Mouse (Mus musculus) left cerebral cortex, postnatal 36 days (tissue): Measurements from ENCODE around the gene Washc2. TPM values are rescaled to one million over a fixed set of nuclear protein-coding genes. Genes with fewer than 3 reads are reported as not detected.
A peak's percentile ranks its signal among the peaks of the same experiment; 100 is the strongest.
"Not testable (repeated sequence)": the region's sequence is repeated elsewhere in the genome, so short reads cannot be mapped to it uniquely, and the experiment has no call there.

ENCODE experiments used
- DNase-seq, 2 experiments: peaks; one replicate each; pipeline ENCODE4 v3.0.0; 2021 to 2022; ENCODE audit warnings: low spot score in 2 of 2, mixed read lengths in 1 of 2
- intact Hi-C: fragments of 180-260 bp; cut with DNase I; formaldehyde crosslinking; loops from one replicate; pipeline ENCODE4 v1.15.1; 2025
- total RNA-seq, 2 experiments: library from RNA; stranded (reverse); gene quantifications; 2 replicates each; pipeline ENCODE4 v1.2.3; 2021

Gene Washc2
- 100 to 1,000 TPM in 1 of 2 experiments, 10 to 100 TPM in 1; 92.1 to 106 TPM for total RNA-seq

DNA sequence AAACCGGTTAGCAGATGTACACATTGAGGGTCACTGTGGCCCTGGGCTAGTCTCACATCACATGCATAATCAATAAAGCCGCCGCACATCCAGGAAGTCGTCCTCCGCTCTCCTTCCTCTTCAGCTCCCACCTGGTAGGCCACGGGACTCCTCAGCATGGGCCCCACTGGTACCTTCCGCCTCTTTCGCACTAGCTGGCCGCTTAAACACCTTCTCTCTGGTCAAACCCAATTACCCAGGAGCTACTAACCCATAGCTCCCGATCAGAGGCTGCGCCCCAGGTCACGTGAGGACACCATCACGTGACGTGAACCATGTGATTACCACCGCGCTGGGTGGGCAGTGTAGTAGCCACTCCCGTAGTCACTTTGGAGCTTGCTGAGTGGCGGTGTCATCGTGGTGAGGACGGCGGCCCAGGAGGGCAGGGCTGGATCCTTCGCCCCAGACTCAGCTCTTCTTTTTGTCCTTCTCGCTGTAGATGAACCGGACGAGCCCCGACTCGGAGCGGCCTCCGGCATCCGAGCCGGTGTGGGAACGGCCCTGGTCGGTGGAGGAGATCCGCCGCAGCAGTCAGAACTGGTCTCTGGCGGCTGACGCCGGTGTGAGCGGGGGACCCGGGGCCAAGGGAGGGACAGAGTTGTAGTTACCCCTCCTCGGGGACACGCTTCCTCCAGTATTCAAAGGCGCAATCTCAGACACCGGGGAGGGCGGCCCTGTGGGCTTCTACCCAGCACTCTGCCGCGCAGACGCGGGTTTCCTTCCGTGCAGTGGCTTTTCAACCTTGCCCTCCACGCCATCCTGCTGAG is at the start of gene Washc2:
Washc2 (plus strand) TSS at position 310 of the 806 bp plus-strand sequence.
- DNase-seq = peak; percentile 94
- intact Hi-C loops = loop anchor here (5.0 kb wide), 1 partner anchor 196 kb away; no protein-coding TSS in a partner anchor

DNA sequence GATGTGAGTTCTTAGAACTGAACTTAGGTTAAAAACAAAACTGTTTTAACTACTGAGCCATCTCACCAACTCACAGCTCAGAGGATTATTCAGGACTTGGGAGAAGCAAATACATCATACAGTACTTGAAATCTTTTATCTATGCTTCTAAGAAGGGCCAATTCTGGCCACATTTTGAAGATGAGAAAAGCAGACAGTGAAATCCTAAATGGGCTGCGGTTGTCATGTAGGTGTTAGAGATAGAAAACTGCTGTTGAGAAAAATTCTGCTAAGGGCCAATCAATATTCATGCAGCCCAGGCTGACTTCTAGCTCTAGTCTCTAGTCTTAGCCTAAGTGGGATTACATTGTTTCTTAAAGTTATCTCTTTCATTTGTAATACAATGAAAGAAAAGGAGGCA is 41.5 kb upstream of the Washc2 start:
- intact Hi-C loops = no loop called here
- no peak for DNase-seq

DNA sequence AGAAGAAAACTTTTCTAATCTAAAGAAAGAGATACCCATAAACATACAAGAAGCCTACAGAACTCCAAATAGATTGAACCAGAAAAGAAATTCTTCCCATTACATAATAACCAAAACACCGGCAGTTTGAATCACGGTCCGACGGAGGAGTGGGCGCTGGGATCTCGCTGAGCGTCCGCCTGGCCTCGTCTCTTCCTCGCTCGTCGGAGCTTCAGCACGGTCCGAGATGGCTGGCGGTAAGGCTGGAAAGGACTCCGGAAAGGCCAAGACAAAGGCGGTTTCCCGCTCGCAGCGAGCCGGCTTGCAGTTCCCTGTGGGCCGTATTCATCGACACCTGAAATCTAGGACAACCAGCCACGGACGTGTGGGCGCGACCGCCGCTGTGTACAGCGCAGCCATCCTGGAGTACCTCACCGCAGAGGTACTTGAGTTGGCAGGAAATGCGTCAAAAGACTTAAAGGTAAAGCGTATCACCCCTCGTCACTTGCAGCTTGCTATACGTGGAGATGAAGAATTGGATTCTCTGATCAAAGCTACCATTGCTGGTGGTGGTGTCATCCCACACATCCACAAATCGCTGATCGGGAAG is 34.2 kb upstream of the Washc2 start:
- DNase-seq = peak in 1 of 2 experiments; percentile 22
- intact Hi-C loops = not testable (repeated sequence)

DNA sequence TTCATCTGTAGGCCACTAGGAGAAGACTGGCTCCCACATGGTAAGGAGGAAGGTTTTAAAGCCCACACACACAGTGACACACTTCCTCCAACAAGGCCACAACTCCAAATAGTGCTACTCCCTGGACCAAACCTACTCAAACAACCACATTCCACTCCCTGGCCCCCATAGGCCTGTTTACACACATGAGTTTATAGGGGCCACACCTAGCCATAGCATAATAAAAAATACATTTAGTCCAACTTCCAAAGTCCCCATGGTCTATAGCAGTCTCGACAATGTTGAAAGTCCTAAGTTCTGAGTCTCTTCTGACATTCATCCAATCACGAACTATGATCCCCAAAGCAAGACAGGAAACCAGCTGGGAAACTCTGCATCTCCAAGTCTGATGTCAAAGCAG is 29.5 kb upstream of the Washc2 start:
- DNase-seq = no peak
- intact Hi-C loops = no loop called here

DNA sequence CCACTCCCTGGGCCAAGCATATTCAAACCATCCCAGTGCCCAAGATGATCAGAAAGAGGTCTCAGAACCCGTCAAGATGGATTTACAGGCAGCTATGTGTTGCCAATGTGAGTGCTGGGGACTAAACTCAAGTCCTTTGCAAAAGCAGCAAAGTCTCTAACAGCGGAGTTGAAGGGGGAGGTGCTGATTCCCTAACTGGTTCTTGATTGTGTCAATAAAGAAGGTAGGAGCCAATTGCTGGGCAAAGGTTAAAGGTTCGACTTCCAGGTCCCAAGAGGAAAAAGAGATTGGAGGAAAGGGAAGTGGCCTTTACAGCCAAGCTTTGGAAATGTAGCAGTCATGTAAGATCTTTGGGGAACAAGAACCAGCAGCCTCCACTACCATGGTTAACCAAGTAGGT is 27.1 kb upstream of the Washc2 start:
- intact Hi-C loops = no loop called here
- DNase-seq = no peak

DNA sequence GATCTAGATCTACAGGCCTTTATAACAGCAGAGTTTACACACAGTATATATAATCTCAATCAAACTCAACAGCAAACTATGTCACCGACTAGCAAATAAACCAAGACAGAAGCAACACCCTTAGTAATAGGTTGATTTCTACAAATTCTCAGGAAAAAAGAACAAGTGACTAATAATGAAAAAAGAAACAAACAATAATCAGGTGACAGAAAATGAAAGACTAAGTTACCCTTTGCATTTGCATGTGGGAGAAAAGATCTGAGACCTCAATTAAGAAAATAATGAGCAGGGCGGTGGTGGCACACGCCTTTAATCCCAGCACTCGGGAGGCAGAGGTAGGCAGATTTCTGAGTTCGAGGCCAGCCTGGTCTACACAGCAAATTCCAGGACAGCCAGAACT is 24.3 kb upstream of the Washc2 start:
- DNase-seq = no peak
- intact Hi-C loops = no loop called here

DNA sequence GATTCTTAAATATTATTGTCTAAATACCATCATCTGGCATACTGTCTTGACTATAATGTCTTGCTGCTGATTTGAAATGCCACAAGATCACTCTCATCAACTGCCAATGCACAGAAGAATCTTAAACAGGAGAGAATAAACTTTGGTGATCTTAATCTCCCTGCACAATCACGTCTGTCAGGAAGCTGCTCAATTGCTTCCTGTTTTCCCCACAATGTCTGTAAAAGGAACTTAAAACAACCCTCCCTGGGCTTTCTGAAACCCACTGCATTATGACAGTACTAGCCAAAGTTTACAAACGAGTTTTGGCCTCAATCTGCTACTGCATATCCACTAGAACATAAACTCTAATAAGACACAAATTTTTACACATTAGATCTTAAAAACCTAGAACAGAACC is 21.4 kb upstream of the Washc2 start:
- no peak for DNase-seq
- intact Hi-C loops = no loop called here

DNA sequence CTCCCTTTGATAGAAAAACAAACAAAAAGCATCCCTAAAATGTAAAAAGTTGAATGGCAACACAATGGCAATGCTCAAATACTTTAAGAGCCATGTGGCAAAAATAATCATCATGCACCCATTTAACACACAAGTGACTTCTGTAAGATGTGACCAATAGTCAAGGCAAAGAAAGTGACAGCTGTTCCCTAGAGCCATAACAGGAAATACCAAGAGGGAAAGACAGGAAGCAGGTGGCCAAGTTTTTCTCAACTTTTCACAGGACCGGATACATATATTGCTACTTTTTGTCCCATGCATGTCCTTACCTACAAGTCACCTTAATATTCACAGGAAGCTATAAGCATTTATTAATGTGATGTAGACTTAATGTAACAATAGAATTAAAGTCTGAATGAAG is 18.4 kb upstream of the Washc2 start:
- DNase-seq = no peak
- intact Hi-C loops = no loop called here

DNA sequence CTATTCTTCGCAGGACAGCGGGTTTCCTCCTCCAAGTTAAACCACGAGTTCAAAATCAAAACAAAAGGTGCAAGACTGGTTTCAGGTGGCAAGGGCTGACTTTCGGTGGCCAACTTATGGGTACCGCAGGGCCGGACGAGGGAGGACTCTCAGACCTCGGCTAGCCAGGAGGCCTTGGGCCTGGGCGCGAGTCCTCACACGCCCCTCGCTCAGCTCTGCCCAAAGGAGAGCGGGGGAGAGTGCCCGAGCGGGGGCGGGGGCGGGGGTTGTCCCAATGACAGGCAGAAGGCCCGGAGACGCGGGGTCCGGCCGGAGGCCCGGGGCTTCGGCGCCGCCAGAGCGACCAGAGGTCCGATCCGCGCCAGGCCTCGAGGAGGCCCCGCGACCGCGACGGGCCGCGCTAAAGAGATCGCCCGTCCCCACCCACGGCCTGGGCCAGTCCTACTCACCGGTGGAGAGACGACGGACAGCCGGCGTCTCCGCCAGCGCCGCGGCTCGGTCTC is 15.0 kb upstream of the Washc2 start:
- DNase-seq = peak; percentile 10 to 22
- intact Hi-C loops = loop anchor here (5.0 kb wide), 1 partner anchor 56 kb away; no protein-coding TSS in a partner anchor

DNA sequence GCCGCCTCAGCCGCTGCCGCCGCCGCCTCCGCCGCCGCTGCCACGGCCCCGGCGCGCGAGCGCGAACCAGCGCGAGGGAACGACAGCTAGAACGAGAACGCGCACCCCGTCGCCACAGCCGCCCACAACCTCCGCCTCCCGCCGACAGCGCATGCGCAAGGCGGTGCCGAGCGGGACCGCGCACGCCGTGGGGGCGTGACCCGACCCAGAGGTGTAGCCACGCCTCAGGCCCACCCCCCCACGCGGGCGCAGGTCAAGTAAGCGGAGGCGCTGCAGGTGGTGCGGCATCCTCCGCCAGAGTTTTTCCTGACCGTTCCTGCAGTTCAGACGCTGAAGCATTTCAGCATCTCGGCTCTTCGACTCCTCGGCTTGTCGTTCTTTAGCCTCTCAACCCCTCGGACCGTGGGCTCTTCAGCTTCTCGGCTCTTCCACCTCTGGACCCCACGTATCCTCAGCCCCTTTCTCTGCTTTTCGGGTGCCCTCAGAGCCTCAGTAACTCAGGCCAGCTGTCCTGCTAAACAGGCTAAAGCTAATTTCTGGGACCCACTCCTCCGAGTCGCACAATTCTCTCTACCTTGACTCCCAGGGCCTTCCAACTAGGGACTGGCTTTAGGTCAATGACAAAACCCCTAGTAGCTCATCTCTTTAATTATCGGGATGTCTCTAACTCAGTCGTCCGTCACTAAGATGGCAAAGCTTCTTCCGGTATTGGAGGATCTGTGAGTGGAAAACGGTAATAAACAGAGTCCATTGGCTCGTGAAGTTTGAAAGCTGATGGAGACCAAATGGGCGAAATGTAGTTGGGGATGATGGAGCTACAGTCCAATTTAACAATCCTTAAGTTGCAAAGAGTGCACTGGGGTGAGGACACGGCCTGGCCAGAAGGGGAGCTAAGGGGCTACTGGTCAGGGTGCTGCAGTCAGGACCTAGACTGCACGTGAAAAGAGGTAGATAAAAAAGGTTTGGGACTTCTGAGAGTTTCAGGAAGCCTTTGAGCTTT is 14.1 kb upstream of the Washc2 start, which contains the start of gene Tmcc1:
Tmcc1 (minus strand) TSS at position 93 of the 1,000 bp plus-strand sequence.
- peak; percentile 99 to 100 for DNase-seq
- intact Hi-C loops = loop anchor here (5.0 kb wide), 1 partner anchor 56 kb away; no protein-coding TSS in a partner anchor

DNA sequence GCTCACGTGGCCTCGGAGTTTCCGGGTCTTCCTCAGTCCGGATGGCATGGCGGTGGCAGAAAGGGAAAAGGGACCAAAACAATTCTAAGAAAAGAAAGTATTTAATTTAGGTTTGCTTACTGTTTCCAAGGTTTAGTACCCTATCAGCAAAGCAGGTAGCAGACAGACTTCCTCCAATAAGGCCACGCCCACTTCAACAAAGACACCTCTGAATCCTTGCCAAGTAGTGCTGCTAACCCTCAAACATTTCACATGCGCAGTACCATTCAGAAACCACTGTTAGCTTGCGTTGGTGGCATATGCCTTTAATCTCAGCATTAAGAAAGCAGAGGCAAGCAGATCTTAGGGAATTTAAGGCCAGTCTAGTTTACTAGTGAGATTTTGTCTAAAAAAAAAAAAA is 12.0 kb upstream of the Washc2 start:
- no peak for DNase-seq
- intact Hi-C loops = no loop called here

DNA sequence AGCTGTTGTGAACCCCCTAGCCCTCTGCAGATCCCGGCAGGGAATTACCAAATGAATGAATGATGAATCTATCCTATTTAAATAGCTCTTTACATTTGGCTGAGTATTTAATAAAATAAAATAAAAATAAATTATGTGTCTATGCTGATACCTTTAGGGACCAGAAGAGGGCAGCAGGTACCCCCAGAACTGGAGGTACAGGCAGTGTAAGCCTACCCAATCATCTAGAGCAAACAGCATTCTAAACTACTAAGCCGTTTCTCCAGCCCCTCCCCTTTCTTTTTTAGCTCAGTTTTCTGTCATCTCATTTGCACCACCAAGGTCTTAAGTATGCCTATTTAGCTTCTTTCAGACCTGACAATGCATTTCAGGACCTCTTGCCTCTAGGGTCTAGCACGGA is 9.7 kb upstream of the Washc2 start:
- DNase-seq = no peak
- intact Hi-C loops = no loop called here

DNA sequence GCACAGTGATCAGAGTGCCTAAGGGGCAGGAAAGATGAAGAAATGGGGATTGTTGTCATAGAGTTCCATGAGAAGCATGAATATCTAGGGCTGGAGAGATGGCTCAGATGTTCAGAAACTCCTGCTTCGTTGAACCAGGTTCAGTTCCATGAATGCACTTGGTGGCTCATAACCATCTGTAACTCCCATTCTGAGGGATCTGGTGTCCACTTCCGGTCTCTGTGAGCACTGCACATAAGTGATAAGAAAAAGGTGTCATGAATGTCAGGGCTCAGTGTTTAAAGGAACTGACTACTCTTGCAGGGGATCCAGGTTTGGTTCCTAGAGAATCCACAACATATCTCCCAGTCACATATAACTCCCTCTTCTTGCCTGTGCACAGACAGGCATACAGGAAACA is 8.2 kb upstream of the Washc2 start:
- intact Hi-C loops = no loop called here
- DNase-seq = no peak

DNA sequence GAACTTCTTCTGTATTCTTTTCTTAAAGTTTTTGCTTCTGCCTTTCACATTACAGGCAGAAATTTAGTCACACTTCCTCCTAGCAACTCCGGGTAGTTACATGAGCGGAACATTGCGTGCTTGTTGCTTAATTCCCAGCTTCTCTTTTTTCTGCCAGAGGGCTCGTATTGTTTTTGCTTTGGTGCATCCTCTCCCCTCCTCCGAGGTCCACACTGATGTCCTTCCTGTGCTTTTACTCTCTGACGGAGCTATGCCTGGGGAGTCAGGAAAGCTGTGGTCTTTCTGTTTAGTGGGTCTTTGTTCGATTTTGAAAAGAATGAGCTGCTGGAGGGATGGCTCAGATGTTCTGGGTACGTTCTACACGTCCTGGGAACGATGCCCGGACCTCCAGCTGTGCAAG is 19.9 kb downstream of the Washc2 start:
- intact Hi-C loops = no loop called here

DNA sequence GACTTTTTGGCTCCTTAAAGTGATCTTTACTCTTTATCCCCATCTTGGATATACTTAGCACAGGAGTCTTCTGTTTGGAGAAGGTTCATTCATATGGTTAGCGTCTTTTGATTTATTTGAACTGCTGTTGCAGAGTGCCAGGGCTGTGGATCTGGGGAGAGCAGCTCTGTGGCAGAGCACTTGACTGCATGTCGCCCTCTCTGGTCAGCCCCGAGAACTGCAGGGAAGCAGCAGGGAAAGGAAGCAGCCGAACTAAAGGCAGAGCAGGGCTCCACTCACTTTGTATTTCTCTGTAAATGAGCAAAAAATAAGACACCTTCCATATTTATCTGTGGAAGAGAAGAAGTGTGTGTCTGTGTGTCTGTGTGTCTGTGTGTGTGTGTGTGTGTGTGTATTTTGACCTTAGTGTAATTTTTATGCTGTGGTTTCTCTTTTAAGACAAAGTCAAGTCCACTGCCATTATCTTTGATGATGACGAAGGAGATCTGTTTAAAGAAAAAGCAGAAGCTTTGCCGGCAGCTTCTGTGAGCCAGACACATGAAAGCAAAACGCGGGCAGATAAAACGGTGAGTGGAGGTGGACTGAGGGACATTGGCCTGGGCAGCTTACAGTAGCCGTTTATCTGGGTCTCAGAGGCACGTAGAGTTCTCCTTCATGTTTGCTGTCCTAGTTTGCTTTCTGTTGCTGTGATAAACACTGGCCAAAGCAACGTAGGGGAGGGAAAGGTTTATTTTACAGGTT is 21.1 kb downstream of the Washc2 start:
- intact Hi-C loops = no loop called here

More for the DNA sequence above, 19.9 kb downstream of the Washc2 start:
- no peak for DNase-seq

DNA sequence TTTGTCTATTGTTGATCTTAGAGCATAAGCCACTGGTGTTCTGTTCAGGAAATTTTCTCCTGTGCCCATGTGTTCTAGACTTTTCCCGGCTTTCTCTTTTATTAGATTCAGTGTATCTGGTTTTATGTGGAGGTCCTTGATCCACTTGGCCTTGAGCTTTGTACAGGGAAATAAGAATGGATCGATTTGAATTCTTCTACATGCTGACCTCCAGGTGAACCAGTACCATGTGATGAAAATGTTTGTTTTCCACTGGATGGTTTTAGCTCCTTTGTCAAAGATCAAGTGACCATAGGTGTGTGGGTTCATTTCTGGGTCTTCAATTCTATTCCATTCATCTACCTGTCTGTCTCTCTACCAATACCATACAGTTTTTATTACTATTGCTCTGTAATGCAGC is 27.0 kb downstream of the Washc2 start:
- intact Hi-C loops = not testable (repeated sequence)

More for the DNA sequence above, 21.1 kb downstream of the Washc2 start:
- peak; percentile 68 to 75 for DNase-seq

DNA sequence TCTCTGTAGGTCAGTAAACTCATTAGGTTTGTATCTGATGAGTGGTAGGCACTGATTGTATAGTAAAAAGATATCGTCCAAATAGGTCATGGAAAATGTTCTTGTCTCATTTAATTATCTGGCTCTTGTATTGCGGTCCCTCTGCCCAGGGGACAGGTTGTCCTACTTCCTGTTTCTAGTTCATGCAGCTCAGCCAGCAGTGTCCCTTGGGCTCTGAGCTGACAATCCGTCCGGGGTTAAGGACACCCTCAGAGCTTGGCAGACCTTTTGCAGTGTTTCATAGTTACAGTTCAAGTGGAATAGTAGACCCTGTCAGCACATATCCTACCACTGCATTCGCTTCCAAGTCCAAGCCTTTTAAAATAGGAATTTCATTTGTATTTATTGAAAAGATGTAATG is 27.5 kb downstream of the Washc2 start:
- intact Hi-C loops = no loop called here
- DNase-seq = no peak

More for the DNA sequence above, 27.0 kb downstream of the Washc2 start:
- not testable (repeated sequence) for DNase-seq

DNA sequence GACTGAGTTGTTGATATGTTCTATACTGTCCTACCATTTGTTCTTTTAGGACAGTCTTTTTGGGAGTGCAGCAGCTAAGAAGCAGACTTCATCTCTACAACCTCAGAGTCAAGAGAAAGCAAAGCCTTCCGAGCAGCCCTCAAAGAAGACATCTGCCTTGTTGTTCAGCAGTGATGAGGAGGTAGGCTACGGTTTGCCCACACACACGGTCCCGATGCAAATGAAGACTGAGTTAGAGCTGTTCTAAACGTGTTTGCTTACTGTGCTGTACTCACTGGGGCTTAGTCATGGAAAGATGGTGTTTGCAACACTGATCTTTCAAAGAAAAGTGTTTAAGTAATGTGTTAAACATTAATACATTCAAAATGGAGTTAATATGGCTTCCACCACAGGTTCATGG is 30.2 kb downstream of the Washc2 start:
- no peak for DNase-seq
- intact Hi-C loops = no loop called here

DNA sequence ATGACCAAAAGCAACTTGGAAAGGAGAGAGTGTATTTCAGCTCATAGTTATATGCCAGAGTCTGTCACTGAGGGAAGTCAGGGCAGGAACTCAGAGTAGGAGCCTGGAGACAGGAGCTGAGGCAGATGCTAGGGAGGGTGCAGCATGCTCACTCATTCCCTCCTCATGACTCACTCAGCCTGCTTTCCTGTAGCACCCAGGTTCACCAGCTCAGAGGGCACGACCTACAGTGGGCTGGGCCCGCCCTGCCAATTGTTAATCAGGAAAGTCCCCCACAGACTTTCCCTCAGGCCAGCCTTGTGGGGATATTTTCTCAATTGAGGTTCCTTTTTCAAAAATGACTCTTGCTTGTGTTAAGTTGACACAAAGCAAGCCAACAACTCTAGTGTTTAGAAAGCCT is 32.5 kb downstream of the Washc2 start:
- DNase-seq = no peak
- intact Hi-C loops = no loop called here
